Mouse (Mus musculus) stomach, postnatal 0 days (tissue): ENCODE data around the gene Rnft2. TPM values are rescaled to one million over a fixed set of nuclear protein-coding genes. Genes with fewer than 3 reads are reported as not detected.
A peak's percentile ranks its signal among the peaks of the same experiment; 100 is the strongest.

Experiments used
- ATAC-seq: fragments of 200-750 bp; cut with Nextera tagmentation; 2 replicates; pipeline ENCODE4 v1.8.0; 2017; ENCODE audit not compliant: low FRiP score, low TSS enrichment
- DNase-seq: peaks from one replicate; pipeline ENCODE4 v3.0.0-alpha.2; 2016; ENCODE audit warnings: low spot score
- H3K27ac ChIP-seq: fragments of 300-500 bp; sonication (generic); replicated peaks from 2 replicates; pipeline ENCODE4 v1.5.1; 2014; ENCODE audit warnings: mild to moderate bottlenecking, control low read depth
- H3K27me3 ChIP-seq: fragments of 300-500 bp; sonication (generic); 2 replicates; pipeline ENCODE4 v1.6.1; 2014; ENCODE audit warnings: low read length; ENCODE audit not compliant: control insufficient read depth, insufficient read depth
- H3K36me3 ChIP-seq: fragments of 300-500 bp; sonication (generic); 2 replicates; pipeline ENCODE4 v1.6.1; 2014; ENCODE audit warnings: low read length, mixed read lengths; ENCODE audit not compliant: control insufficient read depth, insufficient read depth
- H3K4me1 ChIP-seq: fragments of 300-500 bp; sonication (generic); replicated peaks from 2 replicates; pipeline ENCODE4 v1.6.1; 2014; ENCODE audit warnings: antibody characterized with exemption; ENCODE audit not compliant: control insufficient read depth, insufficient read depth
- H3K4me2 ChIP-seq: fragments of 300-500 bp; sonication (generic); replicated peaks from 2 replicates; pipeline ENCODE4 v1.6.1; 2014; ENCODE audit warnings: low read depth, mild to moderate bottlenecking, control low read depth, moderate library complexity
- H3K4me3 ChIP-seq: fragments of 300-500 bp; sonication (generic); 2 replicates; pipeline ENCODE4 v1.5.1; 2014; ENCODE audit warnings: low read depth, low read length, control low read depth
- H3K9ac ChIP-seq: fragments of 300-500 bp; sonication (generic); 2 replicates; pipeline ENCODE4 v1.6.1; 2014; ENCODE audit warnings: mild to moderate bottlenecking, low read length, control low read depth, mixed read lengths
- H3K9me3 ChIP-seq: fragments of 300-500 bp; sonication (generic); 2 replicates; pipeline ENCODE4 v1.6.1; 2016; ENCODE audit warnings: low read length; ENCODE audit not compliant: control insufficient read depth
- CTCF ChIP-seq: IDR thresholded peaks from 2 replicates; pipeline ENCODE4 v1.5.1; 2016; ENCODE audit warnings: antibody characterized with exemption, low read depth, mild to moderate bottlenecking, moderate library complexity
- EP300 ChIP-seq: optimal IDR thresholded peaks from 2 replicates; pipeline ENCODE3; 2016; ENCODE audit warnings: antibody characterized with exemption
- WGBS: fragments of 180-500 bp; shearing (Covaris S2); extraction: QIAGEN DNeasy Blood & Tissue Kit; methylation state at CpG from one replicate; pipeline ENCODE4 v1.1.7; 2014; 5-methylcytosine and 5-hydroxymethylcytosine counted together
- polyA plus RNA-seq: library from polyadenylated mRNA; unstranded; fragments of >200 nt; fragmentation: Nextera tagmentation; extraction: Ambion mirVana; gene quantifications from 2 replicates; pipeline ENCODE4 v1.2.1, GENCODE M21; 2015

Gene Rnft2
- polyA plus RNA-seq, 1 experiment from 2014 or later: 0.62 TPM

GRCm38 (mm10) chr5:118217410-118217809, 27.5 kb downstream of the Rnft2 start:
- DNase-seq (no peak), ATAC-seq (no peak)
- Histone ChIP-seq H3K36me3 (no peaks in the 10 kb centered on the region), H3K27ac (no peak overlapping the region), H3K9ac (no peak overlapping the region), H3K4me2 (no peak overlapping the region), H3K4me3 (no peak overlapping the region), H3K9me3 (no peaks in the 10 kb centered on the region), H3K4me1 (no peaks in the 10 kb centered on the region), H3K27me3 (no peaks in the 10 kb centered on the region)
- 61% methylated on average over 6 of the region's 6 CpGs for WGBS
- TF ChIP-seq CTCF (no peak), EP300 (no peak)

GRCm38 (mm10) chr5:118214418-118215154, 30.3 kb downstream of the Rnft2 start:
- TF ChIP-seq EP300 (no peak), CTCF (no peak)
- 7% methylated on average over 24 of the region's 24 CpGs for WGBS

GRCm38 (mm10) chr5:118214012-118214411, 30.9 kb downstream of the Rnft2 start:
- 27% methylated on average over 5 of the region's 5 CpGs for WGBS
- DNase-seq: no peak
- Histone ChIP-seq H3K4me1 (no peaks in the 10 kb centered on the region), H3K4me2 (peak overlapping the region; percentile 56), H3K27ac (no peak overlapping the region), H3K9ac (peak overlapping the region; percentile 50; the same call in 1 of the 2 replicates), H3K4me3 (peak overlapping the region; percentile 29), H3K27me3 (no peaks in the 10 kb centered on the region), H3K36me3 (no peaks in the 10 kb centered on the region), H3K9me3 (no peaks in the 10 kb centered on the region)
- no peak; the same call in 1 of the 2 replicates for ATAC-seq
- TF ChIP-seq CTCF (no peak), EP300 (no peak)

More at GRCm38 (mm10) chr5:118214418-118215154, 30.3 kb downstream of the Rnft2 start:
- DNase-seq: peak; percentile 83
- no peak overlapping the region for H3K27ac ChIP-seq
- H3K9me3 ChIP-seq: no peaks in the 10 kb centered on the region
- peak; percentile 88 for ATAC-seq
- H3K4me2 ChIP-seq: peak overlapping the region; percentile 56
- H3K4me3 ChIP-seq: peak overlapping the region; percentile 29
- H3K36me3 ChIP-seq: no peaks in the 10 kb centered on the region
- H3K27me3 ChIP-seq: no peaks in the 10 kb centered on the region
- peak overlapping the region; percentile 50; the same call in 1 of the 2 replicates for H3K9ac ChIP-seq
- no peaks in the 10 kb centered on the region for H3K4me1 ChIP-seq

- no peak for TF ChIP-seq EP300
- no peak for TF ChIP-seq CTCF
- whole genome bisulfite sequencing: 85% methylated on average over 8 of the region's 8 CpGs
- no peaks in the 10 kb centered on the region for H3K27me3 ChIP-seq
- no peak for DNase-seq
- no peaks in the 10 kb centered on the region for H3K9me3 ChIP-seq
- no peaks in the 10 kb centered on the region for H3K36me3 ChIP-seq
- no peak overlapping the region for H3K9ac ChIP-seq
- H3K4me2 ChIP-seq: no peak overlapping the region
- no peak for ATAC-seq
- H3K27ac ChIP-seq: no peak overlapping the region
- no peak overlapping the region for H3K4me3 ChIP-seq
- no peaks in the 10 kb centered on the region for H3K4me1 ChIP-seq
These were observed 39.1 kb downstream of the Rnft2 start for GRCm38 (mm10) chr5:118205852-118206251.

GRCm38 (mm10) chr5:118204675-118205440, 40.1 kb downstream of the Rnft2 start:
- no peak overlapping the region for H3K9ac ChIP-seq
- H3K4me3 ChIP-seq: no peak overlapping the region
- H3K36me3 ChIP-seq: no peaks in the 10 kb centered on the region
- no peak overlapping the region for H3K4me2 ChIP-seq
- H3K9me3 ChIP-seq: no peaks in the 10 kb centered on the region
- no peak for ATAC-seq
- no peaks in the 10 kb centered on the region for H3K4me1 ChIP-seq
- H3K27ac ChIP-seq: no peak overlapping the region
- no peaks in the 10 kb centered on the region for H3K27me3 ChIP-seq
- no peak for DNase-seq
- 62% methylated on average over 16 of the region's 16 CpGs for WGBS
- TF ChIP-seq CTCF: no peak
- TF ChIP-seq EP300: no peak

GRCm38 (mm10) chr5:118199670-118200069, 45.2 kb downstream of the Rnft2 start:
- H3K27ac ChIP-seq: no peak overlapping the region
- DNase-seq (no peak), ATAC-seq (no peak)
- H3K27me3 ChIP-seq: no peaks in the 10 kb centered on the region
- TF ChIP-seq EP300: no peak
- TF ChIP-seq CTCF: no peak
- H3K36me3 ChIP-seq: no peaks in the 10 kb centered on the region
- no peak overlapping the region for H3K4me3 ChIP-seq
- no peak overlapping the region for H3K9ac ChIP-seq
- no peaks in the 10 kb centered on the region for H3K4me1 ChIP-seq
- 74% methylated on average over 5 of the region's 5 CpGs for WGBS
- no peaks in the 10 kb centered on the region for H3K9me3 ChIP-seq
- H3K4me2 ChIP-seq: no peak overlapping the region
